Mouse (Mus musculus): ENCODE measurements around the gene Ticam1. TPM values are rescaled to one million over a fixed set of nuclear protein-coding genes. Genes with fewer than 3 reads are reported as not detected.
"Not testable (repeated sequence)": the region's sequence is repeated elsewhere in the genome, so short reads cannot be mapped to it uniquely, and the experiment has no call there.

Gene Ticam1
- total RNA-seq, 2 experiments from 2014 or later, result 3.0 to 9.0 TPM

GRCm38 (mm10) chr17:56265011-56265410 is 11.6 kb downstream of the Ticam1 start:
- peak; percentile 24; the same call in 1 of the 2 replicates for ATAC-seq (replicated peaks; ENCODE audit: poor library complexity)

GRCm38 (mm10) chr17:56264020-56264419 is 12.6 kb downstream of the Ticam1 start:
- peak; percentile 81 for ATAC-seq (replicated peaks; ENCODE audit: poor library complexity)

GRCm38 (mm10) chr17:56262645-56263094 is 13.9 kb downstream of the Ticam1 start:
- ATAC-seq (replicated peaks; ENCODE audit: poor library complexity), result no peak

- ATAC-seq (replicated peaks; ENCODE audit: poor library complexity), result no peak
Measured at GRCm38 (mm10) chr17:56261166-56261565, 15.4 kb downstream of the Ticam1 start.

- no peak for ATAC-seq (replicated peaks; ENCODE audit: poor library complexity)
Measured at GRCm38 (mm10) chr17:56259301-56260037, 17.1 kb downstream of the Ticam1 start.

- ATAC-seq (replicated peaks; ENCODE audit: poor library complexity), result not testable (repeated sequence)
Measured at GRCm38 (mm10) chr17:56258812-56259211, 17.8 kb downstream of the Ticam1 start.

- not testable (repeated sequence) for ATAC-seq (replicated peaks; ENCODE audit: poor library complexity)
Measured at GRCm38 (mm10) chr17:56258269-56258668, 18.3 kb downstream of the Ticam1 start.

GRCm38 (mm10) chr17:56257181-56257894 is 19.2 kb downstream of the Ticam1 start:
- no peak for ATAC-seq (replicated peaks; ENCODE audit: poor library complexity)

- ATAC-seq (replicated peaks; ENCODE audit: poor library complexity), result peak; percentile 78
Measured at GRCm38 (mm10) chr17:56256239-56256881, 20.2 kb downstream of the Ticam1 start, which contains the start of gene Fem1a. Gene Fem1a (plus strand): TSS chr17:56256810.

- ATAC-seq (replicated peaks; ENCODE audit: poor library complexity), result peak; percentile 79
Measured at GRCm38 (mm10) chr17:56255863-56256238, 20.7 kb downstream of the Ticam1 start.

- ATAC-seq (replicated peaks; ENCODE audit: poor library complexity), result no peak
Measured at GRCm38 (mm10) chr17:56255429-56255828, 21.2 kb downstream of the Ticam1 start.

GRCm38 (mm10) chr17:56254695-56255094 is 21.9 kb downstream of the Ticam1 start:
- no peak for ATAC-seq (replicated peaks; ENCODE audit: poor library complexity)

- peak; percentile 48 for ATAC-seq (replicated peaks; ENCODE audit: poor library complexity)
Measured at GRCm38 (mm10) chr17:56251136-56251829, 25.3 kb downstream of the Ticam1 start.

- no peak for ATAC-seq (replicated peaks; ENCODE audit: poor library complexity)
Measured at GRCm38 (mm10) chr17:56245608-56246007, 31.0 kb downstream of the Ticam1 start.

- ATAC-seq (replicated peaks; ENCODE audit: poor library complexity), result peak; percentile 100
Measured at GRCm38 (mm10) chr17:56241541-56242401, 34.8 kb downstream of the Ticam1 start.

- ATAC-seq (replicated peaks; ENCODE audit: poor library complexity), result peak; percentile 42; the same call in 1 of the 2 replicates
Measured at GRCm38 (mm10) chr17:56233818-56234469, 42.6 kb downstream of the Ticam1 start.

- no peak for ATAC-seq (replicated peaks; ENCODE audit: poor library complexity)
Measured at GRCm38 (mm10) chr17:56233389-56233788, 43.2 kb downstream of the Ticam1 start.

- ATAC-seq (replicated peaks; ENCODE audit: poor library complexity), result no peak
Measured at GRCm38 (mm10) chr17:56229943-56230342, 46.6 kb downstream of the Ticam1 start.

- ATAC-seq (replicated peaks; ENCODE audit: poor library complexity), result no peak
Measured at GRCm38 (mm10) chr17:56226566-56226965, 50.0 kb downstream of the Ticam1 start.

Data from megakaryocyte progenitor cell, adult 5-6 weeks (primary cell).